Mouse (Mus musculus) C2C12 (cell line): ENCODE results near the gene Arhgap28. TPM values are rescaled to one million over a fixed set of nuclear protein-coding genes. Genes with fewer than 3 reads are reported as not detected.
"Not testable (repeated sequence)": the region's sequence is repeated elsewhere in the genome, so short reads cannot be mapped to it uniquely, and the experiment has no call there.

Source experiments
- H3K27me3 ChIP-seq: one replicate; pipeline ENCODE4 v1.6.1; 2011; ENCODE audit not compliant: control insufficient read depth, insufficient read depth, insufficient read length
- H3K36me3 ChIP-seq: one replicate; pipeline ENCODE4 v1.6.1; 2011; ENCODE audit not compliant: control insufficient read depth, insufficient read depth
- H3K4me3 ChIP-seq: one replicate; pipeline ENCODE4 v1.5.1; 2011; ENCODE audit warnings: mild to moderate bottlenecking, control low read depth; ENCODE audit not compliant: poor library complexity, insufficient read depth, severe bottlenecking
- H3K79me2 ChIP-seq: one replicate; pipeline ENCODE4 v1.6.1; 2011; ENCODE audit not compliant: control insufficient read depth, insufficient read depth
- H3K79me3 ChIP-seq: one replicate; pipeline ENCODE4 v1.6.1; 2011; ENCODE audit warnings: low read depth, control low read depth
- H3ac ChIP-seq: one replicate; pipeline ENCODE3; 2011; ENCODE audit warnings: low read depth; ENCODE audit not compliant: control insufficient read depth, insufficient read length
- CEBPB ChIP-seq: IDR thresholded peaks from one replicate; pipeline ENCODE4 v1.6.1; 2011; ENCODE audit warnings: low read depth, mild to moderate bottlenecking, control low read depth, moderate library complexity
- CTCF ChIP-seq: IDR thresholded peaks from one replicate; pipeline ENCODE4 v1.5.1; 2011; ENCODE audit not compliant: control insufficient read depth, insufficient read depth, insufficient read length
- FOSL1 ChIP-seq: IDR thresholded peaks from one replicate; pipeline ENCODE4 v1.8.0; 2011; ENCODE audit warnings: mild to moderate bottlenecking, low read length; ENCODE audit not compliant: poor library complexity, insufficient read depth, severe bottlenecking
- MAX ChIP-seq: IDR thresholded peaks from one replicate; pipeline ENCODE4 v1.6.1; 2011; ENCODE audit warnings: mild to moderate bottlenecking, control low read depth
- MYOD1 ChIP-seq: IDR thresholded peaks from one replicate; pipeline ENCODE4 v1.6.1; 2011; ENCODE audit warnings: low read depth; ENCODE audit not compliant: control insufficient read depth, insufficient read length
- MYOG ChIP-seq: IDR thresholded peaks from one replicate; pipeline ENCODE4 v1.6.1; 2011; ENCODE audit not compliant: control insufficient read depth, insufficient read length; ENCODE audit errors: extremely low read depth
- USF1 ChIP-seq: IDR thresholded peaks from one replicate; pipeline ENCODE4 v1.6.1; 2011; ENCODE audit warnings: low read depth, mild to moderate bottlenecking, control low read depth, moderate library complexity
- polyA plus RNA-seq: library from polyadenylated mRNA; unstranded; fragments of >200 nt; fragmentation: generic; extraction: Trizol; gene quantifications from one replicate; pipeline ENCODE4 v1.2.1, GENCODE M21; 2012; ENCODE audit warnings: missing spikeins

Arhgap28 gene
- polyA plus RNA-seq, 1 experiment = 4.3 TPM

DNA sequence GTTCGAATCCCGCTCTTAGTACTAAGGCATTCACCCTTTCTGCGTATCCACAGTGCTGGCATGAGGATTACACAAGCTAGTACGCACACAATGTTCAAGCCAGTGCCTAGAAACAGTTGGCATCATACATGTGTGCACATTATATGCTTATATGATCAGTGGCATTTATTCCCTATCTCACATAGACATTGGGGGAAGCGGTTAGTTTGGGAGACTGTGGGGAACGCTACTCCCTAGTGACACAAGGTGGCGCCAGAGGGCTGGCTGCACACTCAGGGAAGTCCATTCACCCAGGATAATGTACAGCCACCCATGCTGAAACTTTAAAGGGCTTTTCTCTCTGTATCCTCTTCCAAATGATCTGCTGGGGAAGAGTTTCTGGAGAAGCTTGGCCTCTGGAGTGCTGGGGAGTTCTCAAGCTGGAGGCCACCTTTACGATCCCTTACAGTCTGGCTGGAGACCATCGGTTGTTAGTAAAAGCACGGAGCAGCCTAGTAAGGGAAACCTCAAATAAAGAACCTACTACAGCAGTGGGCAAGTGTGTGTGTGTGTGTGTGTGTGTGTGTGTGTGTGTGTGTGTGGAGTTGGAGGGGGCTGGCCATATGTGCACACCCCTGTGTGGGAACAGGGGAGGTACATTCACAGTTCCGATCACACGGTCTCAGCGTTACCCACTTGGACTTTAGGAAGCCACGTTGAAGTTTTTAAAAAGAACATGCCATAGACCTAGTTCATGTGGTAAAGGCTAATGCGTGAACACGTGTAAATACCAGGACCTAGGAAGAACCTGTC lies 142.0 kb downstream of the Arhgap28 start:
- Histone ChIP-seq H3K79me2 (no peaks in the 10 kb centered on the region), H3K4me3 (no peak overlapping the region), H3K27me3 (no peaks in the 10 kb centered on the region), H3ac (no peak overlapping the region), H3K36me3 (peaks cover 24% of the 10 kb centered on the region), H3K79me3 (no peaks in the 10 kb centered on the region)
- TF ChIP-seq CTCF (peak; percentile 88), FOSL1 (no peak), MYOG (no peak), USF1 (no peak), MYOD1 (no peak)

GRCm38 (mm10) chr17:67861080-67861630 lies 142.8 kb downstream of the Arhgap28 start:
- Histone ChIP-seq H3K79me2 (no peaks in the 10 kb centered on the region), H3K79me3 (no peaks in the 10 kb centered on the region), H3K36me3 (peaks cover 21% of the 10 kb centered on the region), H3K27me3 (no peaks in the 10 kb centered on the region), H3ac (no peak overlapping the region), H3K4me3 (no peak overlapping the region)
- TF ChIP-seq CTCF (no peak), MYOG (no peak), MAX (no peak), MYOD1 (no peak), FOSL1 (no peak), CEBPB (no peak), USF1 (no peak)

DNA sequence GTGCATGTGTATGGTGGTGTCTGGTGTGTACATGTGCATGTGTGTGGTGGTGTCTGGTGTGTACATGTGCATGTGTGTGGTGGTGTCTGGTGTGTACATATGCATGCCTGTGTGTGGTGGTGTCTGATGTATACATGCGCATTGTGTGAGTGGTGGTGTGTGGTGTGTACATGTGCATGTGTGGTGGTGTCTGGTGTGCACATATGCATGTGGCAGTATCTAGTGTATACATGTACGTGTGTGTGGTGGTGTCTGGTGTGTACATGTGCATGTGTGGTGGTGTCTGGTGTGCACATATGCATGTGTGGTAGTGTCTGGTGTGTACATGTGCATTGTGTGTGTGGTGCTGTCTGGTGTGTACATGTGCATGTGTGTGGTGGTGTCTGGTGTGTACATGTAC lies 162.4 kb downstream of the Arhgap28 start:
- not testable (repeated sequence) for H3ac ChIP-seq, H3K36me3 ChIP-seq, H3K79me3 ChIP-seq, H3K27me3 ChIP-seq, H3K79me2 ChIP-seq, H3K4me3 ChIP-seq

- no peaks in the 10 kb centered on the region for H3K36me3 ChIP-seq
- H3ac ChIP-seq = no peak overlapping the region
- no peak for TF ChIP-seq CEBPB
- TF ChIP-seq MYOG = no peak
- TF ChIP-seq MAX = no peak
- no peak for TF ChIP-seq MYOD1
- TF ChIP-seq USF1 = no peak
- no peak for TF ChIP-seq FOSL1
- no peak for TF ChIP-seq CTCF
- no peaks in the 10 kb centered on the region for H3K27me3 ChIP-seq
- no peaks in the 10 kb centered on the region for H3K79me3 ChIP-seq
- no peak overlapping the region for H3K4me3 ChIP-seq
- H3K79me2 ChIP-seq = no peaks in the 10 kb centered on the region
Observed at GRCm38 (mm10) chr17:67838948-67839347, 165.0 kb downstream of the Arhgap28 start.

DNA sequence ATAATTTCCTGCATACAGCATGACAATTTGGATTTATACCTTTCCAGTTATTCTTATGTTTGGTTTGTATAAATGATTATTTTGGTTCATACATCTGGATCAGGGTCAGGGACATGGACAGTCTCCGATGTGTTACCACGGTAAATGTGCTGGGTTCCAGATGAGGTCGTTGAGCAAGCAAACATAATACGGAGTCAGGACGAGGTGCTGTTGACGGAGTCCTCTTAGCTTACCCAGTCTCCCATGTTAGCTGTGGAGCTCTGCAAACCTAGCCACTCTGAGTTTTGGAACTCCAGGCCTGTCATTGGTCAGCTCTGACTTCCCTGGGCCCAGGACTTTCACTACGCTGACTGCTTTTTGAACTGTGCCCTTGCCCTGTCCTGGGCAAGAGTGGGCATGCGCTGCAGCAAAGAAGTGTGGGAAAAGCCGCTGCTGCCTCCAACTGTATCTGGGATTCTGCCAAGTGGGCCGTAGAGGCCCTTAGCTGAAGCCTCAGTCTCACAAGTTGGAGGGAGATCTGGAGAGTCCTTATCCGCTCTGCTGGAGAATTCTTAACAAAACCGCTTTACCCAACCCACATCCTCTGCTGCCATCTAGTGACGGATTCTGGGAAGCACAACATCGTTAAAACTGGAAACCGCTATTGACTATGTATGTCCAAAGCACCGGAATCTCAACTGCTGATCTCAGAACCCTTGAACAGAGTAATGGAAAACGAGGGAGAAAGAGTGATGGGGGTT lies 166.4 kb downstream of the Arhgap28 start:
- Histone ChIP-seq H3K4me3 (no peak overlapping the region), H3K27me3 (no peaks in the 10 kb centered on the region), H3K36me3 (no peaks in the 10 kb centered on the region), H3K79me2 (no peaks in the 10 kb centered on the region), H3ac (no peak overlapping the region), H3K79me3 (no peaks in the 10 kb centered on the region)
- TF ChIP-seq FOSL1 (no peak), MAX (peak; percentile 15)

GRCm38 (mm10) chr17:67836146-67836895 lies 167.6 kb downstream of the Arhgap28 start:
- Histone ChIP-seq H3K36me3 (no peaks in the 10 kb centered on the region), H3K79me2 (no peaks in the 10 kb centered on the region), H3K79me3 (no peaks in the 10 kb centered on the region), H3ac (no peak overlapping the region), H3K4me3 (no peak overlapping the region), H3K27me3 (no peaks in the 10 kb centered on the region)
- TF ChIP-seq CTCF = no peak
- no peak for TF ChIP-seq MYOD1
- TF ChIP-seq MAX = no peak
- no peak for TF ChIP-seq CEBPB
- no peak for TF ChIP-seq USF1
- no peak for TF ChIP-seq MYOG
- no peak for TF ChIP-seq FOSL1
